Mouse (Mus musculus) embryonic stem cell, embryonic (primary cell): ENCODE results near the gene Olfr464.

Source experiments
- CTCF ChIA-PET, 4 experiments: fragments of 300-600 bp in 2 of 4; fragments of 350-600 bp in 2 of 4; sonication (Branson Sonifier 250); formaldehyde crosslinking; loops; one replicate each; lab custom pipeline; 2022; ENCODE audit warnings: inconsistent platforms in 2 of 4; lab: Charles Lee
- POLR2A ChIA-PET, 4 experiments: fragments of 300-600 bp in 2 of 4; fragments of 350-600 bp in 2 of 4; sonication (Branson Sonifier 250); formaldehyde crosslinking; loops; one replicate each; lab custom pipeline; 2022; ENCODE audit warnings: antibody characterized with exemption in 4 of 4, inconsistent platforms in 1 of 4; lab: Charles Lee

The Olfr464 gene

DNA sequence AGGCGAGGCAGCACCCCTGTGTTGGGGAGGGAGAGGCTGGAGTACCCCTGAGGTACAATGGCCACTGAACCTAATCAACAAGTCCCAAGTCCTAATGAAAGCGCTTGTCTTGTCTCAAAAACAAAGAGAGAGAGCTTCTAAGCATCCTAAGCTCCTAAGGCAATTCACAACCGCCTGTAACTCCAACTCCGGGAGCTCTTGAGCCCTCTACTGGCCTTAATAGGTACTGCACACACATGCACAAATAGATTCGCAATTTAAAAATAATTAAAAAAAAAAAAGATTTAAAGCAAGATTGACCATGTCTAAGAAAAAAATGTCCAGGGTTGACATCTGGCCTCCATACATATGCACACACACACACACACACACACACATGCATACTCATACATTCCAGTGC, 37.3 kb downstream of the Olfr464 start:
- ChIA-PET POLR2A (interaction anchor here (0.6 to 1.5 kb wide), 11 partner anchors 8 to 594 kb away, joined by 3 to 6 read pairs (median 3); partner anchors contain the start of gene Epx (in 1 of the 4)), CTCF (interaction anchor here (0.5 to 3.0 kb wide), 73 partner anchors 8 to 1848 kb away, joined by 3 to 15 read pairs (median 4); partner anchors contain the start of genes Epx (in 2 of the 4), Mks1 (in 2 of the 4) and Olfr463 (in 1 of the 4))

- POLR2A ChIA-PET, result interaction anchor here in 1 of 4 experiments (0.5 kb wide), 1 partner anchor 133 kb away, joined by 3 read pairs; no protein-coding TSS in a partner anchor
Observed at GRCm38 (mm10) chr11:87881714-87882113, 39.1 kb downstream of the Olfr464 start.

GRCm38 (mm10) chr11:87879826-87880225, 40.9 kb downstream of the Olfr464 start:
- POLR2A ChIA-PET, result interaction anchor here in 2 of 4 experiments (0.6 to 0.7 kb wide), 2 partner anchors 10 to 46 kb away, joined by 3 read pairs; no protein-coding TSS in a partner anchor
- CTCF ChIA-PET, result interaction anchor here in 3 of 4 experiments (1.1 to 2.5 kb wide), 3 partner anchors 10 to 75 kb away, joined by 4 to 6 read pairs (median 5); no protein-coding TSS in a partner anchor

More at GRCm38 (mm10) chr11:87881714-87882113, 39.1 kb downstream of the Olfr464 start:
- CTCF ChIA-PET, result interaction anchor here in 1 of 4 experiments (3.0 kb wide), 1 partner anchor 21 kb away, joined by 9 read pairs; no protein-coding TSS in a partner anchor

DNA sequence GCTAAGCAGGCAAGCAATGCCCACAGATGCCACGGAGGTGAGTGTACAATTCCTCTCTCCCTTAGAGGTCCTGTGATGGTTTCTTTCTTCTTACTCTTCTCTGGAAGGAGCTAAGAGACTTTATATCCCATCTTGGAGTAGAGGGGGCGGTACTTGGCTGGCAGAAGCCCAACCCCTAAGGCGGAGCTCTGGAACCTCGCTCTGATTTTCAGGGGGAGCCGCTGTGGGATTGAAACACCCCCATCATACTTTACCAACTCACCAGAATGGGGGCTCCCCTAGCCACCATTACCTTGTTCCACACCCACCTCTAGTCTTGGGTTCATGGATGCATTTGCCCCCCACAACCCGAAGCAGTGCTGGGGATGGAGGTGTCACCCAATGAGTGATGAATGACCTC, 45.3 kb downstream of the Olfr464 start, which contains the start of gene Epx:
Gene Epx (minus strand): TSS at position 101 of the 400 bp plus-strand sequence.
- CTCF ChIA-PET, result interaction anchor here in 3 of 4 experiments (0.6 to 1.3 kb wide), 3 partner anchors 8 kb away, joined by 3 to 8 read pairs (median 4); no protein-coding TSS in a partner anchor
- POLR2A ChIA-PET, result interaction anchor here in 2 of 4 experiments (0.5 to 1.8 kb wide), 3 partner anchors 8 to 30 kb away, joined by 3 to 5 read pairs (median 4); no protein-coding TSS in a partner anchor

DNA sequence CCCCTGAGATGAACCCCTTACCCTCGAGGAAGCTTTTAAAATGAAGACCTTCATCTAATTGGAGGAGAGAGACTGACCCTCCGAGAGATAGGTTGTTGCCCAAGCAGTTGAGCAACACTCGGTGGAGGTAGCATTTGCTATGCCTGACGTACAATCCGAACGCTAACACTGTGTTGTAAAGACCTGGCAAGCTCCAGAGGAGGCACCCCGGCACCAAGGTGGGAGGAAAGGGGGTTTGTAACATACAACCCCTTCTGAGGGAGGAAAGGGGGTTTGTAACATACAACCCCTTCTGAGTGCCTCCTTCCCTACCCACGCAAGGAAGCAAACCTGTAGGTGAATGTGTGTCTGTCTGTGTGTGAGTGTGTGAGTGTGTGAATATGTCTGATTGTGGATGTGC, 49.0 kb downstream of the Olfr464 start:
- POLR2A ChIA-PET, result interaction anchor here in 2 of 4 experiments (0.8 to 1.4 kb wide), 3 partner anchors 9 to 25 kb away, joined by 3 to 4 read pairs (median 3); no protein-coding TSS in a partner anchor

DNA sequence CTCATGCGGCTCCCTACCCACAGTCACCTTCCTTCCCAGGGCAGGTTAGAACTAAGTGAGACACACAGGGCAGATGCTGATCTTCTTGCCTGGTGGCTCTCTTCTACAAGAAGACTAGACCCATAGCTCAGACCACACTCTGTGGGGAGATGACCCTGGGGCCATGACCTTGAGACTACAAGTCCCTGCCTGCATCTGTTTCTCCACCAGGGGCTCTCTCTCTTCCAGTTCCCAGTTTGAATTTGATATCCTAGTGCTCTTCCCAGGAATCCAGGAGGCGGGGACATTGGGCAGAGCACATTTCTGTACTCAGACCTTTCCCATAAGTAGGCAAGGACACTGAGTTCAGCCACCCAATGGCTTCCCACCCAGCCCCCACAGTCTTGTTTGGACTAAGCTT, 50.7 kb downstream of the Olfr464 start:
- CTCF ChIA-PET, result interaction anchor here in 3 of 4 experiments (0.5 to 2.1 kb wide), 11 partner anchors 9 to 150 kb away, joined by 3 to 14 read pairs (median 3); no protein-coding TSS in a partner anchor
- POLR2A ChIA-PET, result interaction anchor here in 3 of 4 experiments (0.5 to 2.2 kb wide), 8 partner anchors 9 to 177 kb away, joined by 3 to 8 read pairs (median 6); partner anchors contain the start of genes Mks1 (in 1 of the 3) and Srsf1 (in 1 of the 3)

More for the DNA sequence above, 49.0 kb downstream of the Olfr464 start:
- CTCF ChIA-PET, result interaction anchor here in 1 of 4 experiments (1.8 kb wide), 1 partner anchor 11 kb away, joined by 6 read pairs; no protein-coding TSS in a partner anchor

- POLR2A ChIA-PET, result interaction anchor here in 3 of 4 experiments (0.7 to 1.1 kb wide), 6 partner anchors 16 to 559 kb away, joined by 3 to 4 read pairs (median 3); no protein-coding TSS in a partner anchor
- CTCF ChIA-PET, result interaction anchor here (0.6 to 1.7 kb wide), 23 partner anchors 9 to 350 kb away, joined by 3 to 10 read pairs (median 3); partner anchors contain the start of genes Mks1 (in 2 of the 4) and Olfr463 (in 1 of the 4)
Observed at GRCm38 (mm10) chr11:87866891-87867290, 53.9 kb downstream of the Olfr464 start.
